Mouse (Mus musculus) embryonic facial prominence, embryonic 13.5 days (tissue): ENCODE data around the gene Il4. TPM values are rescaled to one million over a fixed set of nuclear protein-coding genes. Genes with fewer than 3 reads are reported as not detected.

Experiments used
- ATAC-seq: fragments of 200-750 bp; cut with Nextera tagmentation; 2 replicates; pipeline ENCODE4 v1.8.0; 2017; ENCODE audit warnings: low read depth; ENCODE audit not compliant: insufficient number of reproducible peaks, insufficient read depth, low FRiP score, low TSS enrichment
- H3K27ac ChIP-seq: fragments of 300-500 bp; sonication (generic); 2 replicates; pipeline ENCODE4 v1.5.1; 2015; ENCODE audit warnings: moderate library complexity, mild to moderate bottlenecking, inconsistent platforms
- H3K27me3 ChIP-seq: fragments of 300-500 bp; sonication (generic); 2 replicates; pipeline ENCODE4 v1.6.1; 2015; ENCODE audit warnings: mild to moderate bottlenecking, inconsistent platforms
- H3K36me3 ChIP-seq: fragments of 300-500 bp; sonication (generic); 2 replicates; pipeline ENCODE4 v1.6.1; 2015; ENCODE audit warnings: mild to moderate bottlenecking, inconsistent platforms
- H3K4me1 ChIP-seq: fragments of 300-500 bp; sonication (generic); 2 replicates; pipeline ENCODE4 v1.6.1; 2015; ENCODE audit warnings: inconsistent platforms
- H3K4me2 ChIP-seq: fragments of 300-500 bp; sonication (generic); 2 replicates; pipeline ENCODE4 v1.6.1; 2015; ENCODE audit warnings: moderate library complexity, mild to moderate bottlenecking, inconsistent platforms
- H3K4me3 ChIP-seq: fragments of 300-500 bp; sonication (generic); 2 replicates; pipeline ENCODE4 v1.5.1; 2015; ENCODE audit warnings: mild to moderate bottlenecking, inconsistent platforms
- H3K9ac ChIP-seq: fragments of 300-500 bp; sonication (generic); 2 replicates; pipeline ENCODE4 v1.6.1; 2015; ENCODE audit warnings: mild to moderate bottlenecking, inconsistent platforms
- H3K9me3 ChIP-seq: fragments of 300-500 bp; sonication (generic); 2 replicates; pipeline ENCODE4 v1.6.1; 2016; ENCODE audit warnings: inconsistent platforms
- WGBS: fragments of 180-500 bp; shearing (Covaris S2); methylation state at CpG from one replicate; pipeline ENCODE4 v1.1.7; 2015; ENCODE audit warnings: mixed read lengths; 5-methylcytosine and 5-hydroxymethylcytosine counted together
- polyA plus RNA-seq: library from polyadenylated mRNA; unstranded; fragments of >200 nt; fragmentation: Nextera tagmentation; extraction: Ambion mirVana; gene quantifications from 2 replicates; pipeline ENCODE4 v1.2.1, GENCODE M21; 2015

Gene Il4
- polyA plus RNA-seq, 1 experiment from 2014 or later = 2.7 TPM

DNA sequence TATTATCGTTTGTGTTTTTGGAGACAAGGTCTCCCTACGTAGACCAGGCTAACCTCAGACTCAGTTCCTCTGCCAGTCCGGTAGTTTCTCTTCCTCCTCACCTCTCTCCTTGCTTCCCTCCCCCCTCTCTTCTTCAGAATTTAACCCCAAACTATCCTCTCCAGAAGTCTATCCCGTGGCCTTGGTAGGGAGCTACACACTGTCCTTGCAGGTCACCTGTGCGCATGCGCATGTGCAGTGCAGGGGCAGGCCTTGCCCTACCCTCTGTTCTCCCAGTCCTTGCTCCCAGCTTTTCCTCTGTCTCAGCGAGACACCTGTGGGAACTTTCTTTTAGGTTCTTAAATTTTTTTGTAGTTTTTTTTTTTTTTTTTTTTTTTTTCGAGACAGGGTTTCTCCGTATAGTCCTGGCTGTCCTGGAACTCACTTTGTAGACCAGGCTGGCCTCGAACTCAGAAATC lies 19.4 kb upstream of the Il4 start:
- WGBS = 79% methylated on average over 10 of the region's 10 CpGs
- Histone ChIP-seq H3K27me3 (peaks cover 25% of the 10 kb centered on the region), H3K4me3 (no peak overlapping the region), H3K36me3 (no peaks in the 10 kb centered on the region), H3K4me1 (peaks cover 22% of the 10 kb centered on the region), H3K4me2 (no peak overlapping the region), H3K9me3 (no peaks in the 10 kb centered on the region), H3K27ac (no peak overlapping the region), H3K9ac (no peak overlapping the region)
- no peak for ATAC-seq

- no peaks in the 10 kb centered on the region for H3K9me3 ChIP-seq
- no peak overlapping the region for H3K4me3 ChIP-seq
- 12% methylated on average over 21 of the region's 21 CpGs for WGBS
- ATAC-seq = no peak
- H3K27ac ChIP-seq = no peak overlapping the region
- H3K9ac ChIP-seq = no peak overlapping the region
- H3K27me3 ChIP-seq = peaks cover 25% of the 10 kb centered on the region
- no peaks in the 10 kb centered on the region for H3K36me3 ChIP-seq
- peaks cover 22% of the 10 kb centered on the region for H3K4me1 ChIP-seq
- peak overlapping the region; percentile 37 for H3K4me2 ChIP-seq
Measured at GRCm38 (mm10) chr11:53637046-53637802, 18.8 kb upstream of the Il4 start.

GRCm38 (mm10) chr11:53636183-53636646 lies 17.7 kb upstream of the Il4 start:
- peak overlapping the region; percentile 43 for H3K4me3 ChIP-seq
- WGBS = under 1% methylated on average over 38 of the region's 40 CpGs
- no peaks in the 10 kb centered on the region for H3K9me3 ChIP-seq
- peaks cover 22% of the 10 kb centered on the region for H3K4me1 ChIP-seq
- H3K4me2 ChIP-seq = peak overlapping the region; percentile 76
- 0 out of 2 replicates have a peak, but pooled peaks have one; percentile 10 for ATAC-seq
- peak overlapping the region; percentile 58 for H3K9ac ChIP-seq
- no peak overlapping the region for H3K27ac ChIP-seq
- peaks cover 25% of the 10 kb centered on the region for H3K27me3 ChIP-seq
- H3K36me3 ChIP-seq = no peaks in the 10 kb centered on the region

- WGBS = 34% methylated on average over 9 of the region's 9 CpGs
- H3K4me2 ChIP-seq = peak overlapping the region; percentile 76
- H3K4me3 ChIP-seq = peak overlapping the region; percentile 43
- peaks cover 22% of the 10 kb centered on the region for H3K4me1 ChIP-seq
- H3K27me3 ChIP-seq = peaks cover 25% of the 10 kb centered on the region
- no peaks in the 10 kb centered on the region for H3K9me3 ChIP-seq
- peak overlapping the region; percentile 58 for H3K9ac ChIP-seq
- ATAC-seq = no peak
- H3K27ac ChIP-seq = no peak overlapping the region
- no peaks in the 10 kb centered on the region for H3K36me3 ChIP-seq
Measured at GRCm38 (mm10) chr11:53635590-53636182, 17.2 kb upstream of the Il4 start.

GRCm38 (mm10) chr11:53634556-53634955 lies 16.1 kb upstream of the Il4 start, which contains the start of gene Il13:
Gene Il13 (minus strand): TSS chr11:53634702.
- 90% methylated on average over 8 of the region's 8 CpGs for WGBS
- ATAC-seq = no peak

GRCm38 (mm10) chr11:53633644-53634043 lies 15.2 kb upstream of the Il4 start:
- no peak overlapping the region for H3K9ac ChIP-seq
- WGBS = 87% methylated on average over 7 of the region's 7 CpGs
- H3K4me3 ChIP-seq = no peak overlapping the region
- no peaks in the 10 kb centered on the region for H3K9me3 ChIP-seq
- H3K36me3 ChIP-seq = no peaks in the 10 kb centered on the region
- H3K4me1 ChIP-seq = peaks cover 22% of the 10 kb centered on the region
- no peak for ATAC-seq
- H3K27me3 ChIP-seq = peaks cover 25% of the 10 kb centered on the region
- H3K4me2 ChIP-seq = no peak overlapping the region
- H3K27ac ChIP-seq = no peak overlapping the region

More at GRCm38 (mm10) chr11:53634556-53634955, 16.1 kb upstream of the Il4 start, which contains the start of gene Il13:
- Histone ChIP-seq H3K9ac (no peak within 1 kb of the TSS), H3K4me3 (no peak within 1 kb of the TSS), H3K9me3 (no peaks in the 10 kb centered on the region), H3K27ac (no peak within 1 kb of the TSS), H3K4me1 (peaks cover 22% of the 10 kb centered on the region), H3K27me3 (peaks cover 25% of the 10 kb centered on the region), H3K36me3 (no peaks in the 10 kb centered on the region), H3K4me2 (no peak within 1 kb of the TSS)

DNA sequence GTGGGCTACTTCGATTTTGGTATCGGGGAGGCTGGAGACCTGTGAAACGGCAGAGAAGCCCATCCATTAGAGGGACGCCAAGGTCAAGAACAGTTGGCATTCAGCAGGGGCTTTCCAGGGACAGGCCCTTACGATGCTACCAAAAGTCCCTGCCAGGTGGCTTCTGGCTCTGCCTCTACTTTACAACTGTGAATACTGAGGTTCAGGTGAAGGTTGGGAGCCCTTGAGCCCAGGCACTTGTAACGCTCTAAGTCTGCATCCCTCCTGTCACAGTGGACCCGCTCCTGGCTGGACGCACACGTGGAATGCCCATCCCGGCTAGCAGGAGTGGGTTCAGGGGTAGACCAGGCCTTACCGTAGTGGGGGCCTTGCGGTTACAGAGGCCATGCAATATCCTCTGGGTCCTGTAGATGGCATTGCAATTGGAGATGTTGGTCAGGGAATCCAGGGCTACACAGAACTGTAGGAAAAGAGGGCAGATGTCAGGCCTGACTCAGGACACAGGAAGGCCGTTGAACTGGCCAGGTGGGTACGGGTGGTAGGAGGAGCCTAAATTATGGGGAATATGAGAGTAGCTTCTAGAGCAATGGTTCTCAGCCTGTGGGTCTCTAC lies 13.8 kb upstream of the Il4 start:
- Histone ChIP-seq H3K9ac (no peak overlapping the region), H3K9me3 (no peaks in the 10 kb centered on the region), H3K27ac (no peak overlapping the region), H3K36me3 (no peaks in the 10 kb centered on the region), H3K4me1 (peaks cover 16% of the 10 kb centered on the region), H3K4me3 (no peak overlapping the region), H3K27me3 (peaks cover 19% of the 10 kb centered on the region), H3K4me2 (no peak overlapping the region)
- WGBS = 73% methylated on average over 14 of the region's 14 CpGs
- ATAC-seq = no peak

DNA sequence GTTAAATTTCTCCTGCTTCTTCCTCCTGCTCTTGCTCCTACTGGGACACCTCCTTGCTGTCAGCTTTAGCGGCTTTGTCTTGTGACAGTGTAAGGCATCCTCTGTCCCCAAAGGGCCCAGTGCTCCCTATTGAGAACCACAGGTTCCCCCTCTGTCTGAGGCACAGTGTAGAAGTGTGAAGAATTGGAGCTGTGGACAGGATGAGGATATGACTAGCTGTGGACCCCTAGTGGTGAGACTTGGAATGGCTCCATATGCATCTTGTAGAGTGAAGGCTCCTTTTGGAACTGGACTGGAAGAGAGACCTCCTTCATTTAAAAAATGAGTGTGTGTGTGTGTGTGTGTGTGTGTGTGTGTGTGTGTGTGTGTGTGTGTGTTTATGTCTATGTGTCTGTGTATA lies 9.4 kb upstream of the Il4 start:
- no peak overlapping the region for H3K27ac ChIP-seq
- no peaks in the 10 kb centered on the region for H3K36me3 ChIP-seq
- no peak overlapping the region for H3K9ac ChIP-seq
- H3K4me1 ChIP-seq = 0 out of 2 replicates have a peak, but pooled peaks cover 6% of the 10 kb centered on the region
- no peak; the same call in 1 of the 2 replicates for ATAC-seq
- H3K4me2 ChIP-seq = no peak overlapping the region
- 11% methylated on average over 1 of the region's 1 CpGs for WGBS
- H3K4me3 ChIP-seq = no peak overlapping the region
- H3K27me3 ChIP-seq = no peaks in the 10 kb centered on the region
- no peaks in the 10 kb centered on the region for H3K9me3 ChIP-seq

- ATAC-seq = no peak
- H3K4me3 ChIP-seq = no peak overlapping the region
- H3K9ac ChIP-seq = 0 out of 2 replicates have a peak overlapping the region, but pooled peaks have one; percentile 11
- WGBS = 62% methylated on average over 17 of the region's 17 CpGs
- H3K36me3 ChIP-seq = no peaks in the 10 kb centered on the region
- H3K4me1 ChIP-seq = 0 out of 2 replicates have a peak, but pooled peaks cover 6% of the 10 kb centered on the region
- H3K27me3 ChIP-seq = no peaks in the 10 kb centered on the region
- H3K9me3 ChIP-seq = no peaks in the 10 kb centered on the region
- no peak overlapping the region for H3K4me2 ChIP-seq
- H3K27ac ChIP-seq = no peak overlapping the region
Measured at GRCm38 (mm10) chr11:53626802-53627373, 8.4 kb upstream of the Il4 start.

- no peaks in the 10 kb centered on the region for H3K27me3 ChIP-seq
- H3K9ac ChIP-seq = no peak overlapping the region
- H3K36me3 ChIP-seq = no peaks in the 10 kb centered on the region
- no peak for ATAC-seq
- H3K4me1 ChIP-seq = 0 out of 2 replicates have a peak, but pooled peaks cover 6% of the 10 kb centered on the region
- H3K9me3 ChIP-seq = no peaks in the 10 kb centered on the region
- 94% methylated on average over 2 of the region's 2 CpGs for WGBS
- no peak overlapping the region for H3K4me2 ChIP-seq
- no peak overlapping the region for H3K4me3 ChIP-seq
- H3K27ac ChIP-seq = no peak overlapping the region
Measured at GRCm38 (mm10) chr11:53624124-53624523, 5.7 kb upstream of the Il4 start.

DNA sequence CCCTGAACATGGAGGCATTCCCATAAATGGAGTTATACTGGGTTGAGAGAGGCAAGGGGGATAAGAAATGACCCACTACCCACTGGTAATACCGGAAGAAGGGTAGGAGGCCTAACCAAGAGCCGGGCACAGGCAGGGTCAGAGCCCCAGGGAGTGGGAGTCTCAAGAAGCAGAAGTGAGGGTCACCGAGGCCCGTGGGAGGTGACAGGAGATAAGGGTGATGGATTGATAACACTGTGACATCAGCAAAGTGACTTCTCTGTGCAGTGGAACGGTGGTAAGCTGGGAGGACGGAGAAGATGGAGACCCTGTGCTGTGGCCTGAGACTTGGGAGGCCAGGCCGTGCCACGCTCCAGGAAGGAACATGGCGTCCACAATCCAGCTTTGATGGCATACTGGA lies 5.1 kb upstream of the Il4 start:
- H3K27ac ChIP-seq = no peak overlapping the region
- no peaks in the 10 kb centered on the region for H3K9me3 ChIP-seq
- no peak overlapping the region for H3K4me2 ChIP-seq
- H3K9ac ChIP-seq = no peak overlapping the region
- no peaks in the 10 kb centered on the region for H3K27me3 ChIP-seq
- no peak overlapping the region for H3K4me3 ChIP-seq
- H3K36me3 ChIP-seq = no peaks in the 10 kb centered on the region
- 92% methylated on average over 9 of the region's 9 CpGs for WGBS
- 0 out of 2 replicates have a peak, but pooled peaks cover 6% of the 10 kb centered on the region for H3K4me1 ChIP-seq
- no peak for ATAC-seq
